Mouse (Mus musculus) macrophage (primary cell): ENCODE results near the gene Trim44. TPM values are rescaled to one million over a fixed set of nuclear protein-coding genes. Genes with fewer than 3 reads are reported as not detected.

Source experiments
- H3K27ac ChIP-seq: fragments of 350-480 bp; formaldehyde crosslinking; 2 replicates; pipeline ENCODE4 v1.9.0; 2021
- H3K36me3 ChIP-seq: fragments of 350-480 bp; formaldehyde crosslinking; 2 replicates; pipeline ENCODE4 v1.9.0; 2021; ENCODE audit errors: inconsistent target
- H3K4me3 ChIP-seq: fragments of 350-480 bp; formaldehyde crosslinking; 2 replicates; pipeline ENCODE4 v1.9.0; 2021; ENCODE audit errors: inconsistent target
- H3K79me2 ChIP-seq: fragments of 350-480 bp; formaldehyde crosslinking; 2 replicates; pipeline ENCODE4 v1.9.0; 2021; ENCODE audit errors: inconsistent target
- WGBS: methylation state at CpG from one replicate; pipeline ENCODE4 v1.1.7; 2026; ENCODE audit warnings: inconsistent platforms; ENCODE audit not compliant: missing documents; 5-methylcytosine and 5-hydroxymethylcytosine counted together
- polyA plus RNA-seq: library from polyadenylated mRNA; stranded (reverse); fragments of 250-400 nt; gene quantifications from 3 replicates; pipeline ENCODE4 v1.2.4, GENCODE M21; 2018; ENCODE audit warnings: inconsistent platforms

Trim44 gene
- polyA plus RNA-seq, 1 experiment from 2014 or later, result 40.5 TPM

GRCm38 (mm10) chr2:102362896-102363530 lies 44.6 kb downstream of the Trim44 start:
- 0% methylated on average over 1 of the region's 1 CpGs for WGBS
- Histone ChIP-seq H3K27ac (no peak overlapping the region), H3K4me3 (no peak overlapping the region), H3K36me3 (no peaks in the 10 kb centered on the region), H3K79me2 (peaks cover 4% of the 10 kb centered on the region; the same call in 1 of the 2 replicates)

- Histone ChIP-seq H3K4me3 (no peak overlapping the region), H3K27ac (no peak overlapping the region), H3K79me2 (peaks cover 4% of the 10 kb centered on the region; the same call in 1 of the 2 replicates), H3K36me3 (no peaks in the 10 kb centered on the region)
- WGBS, result 91% methylated on average over 2 of the region's 2 CpGs
Measured at GRCm38 (mm10) chr2:102362266-102362665, 45.4 kb downstream of the Trim44 start.

- no peak overlapping the region for H3K27ac ChIP-seq
- no peak overlapping the region for H3K4me3 ChIP-seq
- WGBS, result 96% methylated on average over 6 of the region's 7 CpGs
- H3K36me3 ChIP-seq, result no peaks in the 10 kb centered on the region
- peaks cover 4% of the 10 kb centered on the region; the same call in 1 of the 2 replicates for H3K79me2 ChIP-seq
Measured at GRCm38 (mm10) chr2:102356879-102357695, 50.5 kb downstream of the Trim44 start.

GRCm38 (mm10) chr2:102354076-102354475 lies 53.6 kb downstream of the Trim44 start:
- no peaks in the 10 kb centered on the region for H3K36me3 ChIP-seq
- no peaks in the 10 kb centered on the region for H3K79me2 ChIP-seq
- H3K4me3 ChIP-seq, result no peak overlapping the region
- no peak overlapping the region for H3K27ac ChIP-seq
- WGBS, result 100% methylated on average over 1 of the region's 1 CpGs

- H3K4me3 ChIP-seq, result no peak overlapping the region
- H3K27ac ChIP-seq, result no peak overlapping the region
- WGBS, result 95% methylated on average over 2 of the region's 2 CpGs
- H3K79me2 ChIP-seq, result no peaks in the 10 kb centered on the region
- no peaks in the 10 kb centered on the region for H3K36me3 ChIP-seq
Measured at GRCm38 (mm10) chr2:102341429-102341828, 66.2 kb downstream of the Trim44 start.

GRCm38 (mm10) chr2:102336816-102337215 lies 70.8 kb downstream of the Trim44 start:
- H3K4me3 ChIP-seq, result no peak overlapping the region
- H3K36me3 ChIP-seq, result no peaks in the 10 kb centered on the region
- WGBS, result 100% methylated on average over 1 of the region's 1 CpGs
- H3K79me2 ChIP-seq, result no peaks in the 10 kb centered on the region
- no peak overlapping the region for H3K27ac ChIP-seq

GRCm38 (mm10) chr2:102331932-102332331 lies 75.7 kb downstream of the Trim44 start:
- Histone ChIP-seq H3K27ac (no peak overlapping the region), H3K36me3 (no peaks in the 10 kb centered on the region), H3K4me3 (no peak overlapping the region), H3K79me2 (no peaks in the 10 kb centered on the region)
- 97% methylated on average over 2 of the region's 2 CpGs for WGBS

GRCm38 (mm10) chr2:102331092-102331491 lies 76.5 kb downstream of the Trim44 start:
- Histone ChIP-seq H3K36me3 (no peaks in the 10 kb centered on the region), H3K4me3 (no peak overlapping the region), H3K79me2 (no peaks in the 10 kb centered on the region), H3K27ac (no peak overlapping the region)
- WGBS, result 91% methylated on average over 3 of the region's 3 CpGs

- 96% methylated on average over 2 of the region's 2 CpGs for WGBS
- Histone ChIP-seq H3K4me3 (no peak overlapping the region), H3K27ac (no peak overlapping the region), H3K36me3 (no peaks in the 10 kb centered on the region), H3K79me2 (no peaks in the 10 kb centered on the region)
Measured at GRCm38 (mm10) chr2:102325921-102326320, 81.7 kb downstream of the Trim44 start.

- no peaks in the 10 kb centered on the region for H3K36me3 ChIP-seq
- no peaks in the 10 kb centered on the region for H3K79me2 ChIP-seq
- H3K27ac ChIP-seq, result no peak overlapping the region
- no peak overlapping the region for H3K4me3 ChIP-seq
Measured at GRCm38 (mm10) chr2:102324336-102324735, 83.3 kb downstream of the Trim44 start.

GRCm38 (mm10) chr2:102316540-102316939 lies 91.1 kb downstream of the Trim44 start:
- Histone ChIP-seq H3K36me3 (no peaks in the 10 kb centered on the region), H3K4me3 (no peak overlapping the region), H3K27ac (no peak overlapping the region), H3K79me2 (no peaks in the 10 kb centered on the region)
- 93% methylated on average over 3 of the region's 3 CpGs for WGBS

- no peak overlapping the region for H3K4me3 ChIP-seq
- 83% methylated on average over 4 of the region's 4 CpGs for WGBS
- no peaks in the 10 kb centered on the region for H3K79me2 ChIP-seq
- H3K36me3 ChIP-seq, result no peaks in the 10 kb centered on the region
- no peak overlapping the region for H3K27ac ChIP-seq
Measured at GRCm38 (mm10) chr2:102315153-102315552, 92.5 kb downstream of the Trim44 start.

GRCm38 (mm10) chr2:102314610-102315009 lies 93.0 kb downstream of the Trim44 start:
- 59% methylated on average over 1 of the region's 1 CpGs for WGBS
- Histone ChIP-seq H3K36me3 (no peaks in the 10 kb centered on the region), H3K79me2 (no peaks in the 10 kb centered on the region), H3K27ac (no peak overlapping the region), H3K4me3 (no peak overlapping the region)

GRCm38 (mm10) chr2:102314068-102314467 lies 93.6 kb downstream of the Trim44 start:
- Histone ChIP-seq H3K36me3 (no peaks in the 10 kb centered on the region), H3K4me3 (no peak overlapping the region), H3K27ac (no peak overlapping the region), H3K79me2 (no peaks in the 10 kb centered on the region)
- WGBS, result 94% methylated on average over 2 of the region's 2 CpGs

- H3K79me2 ChIP-seq, result no peaks in the 10 kb centered on the region
- H3K4me3 ChIP-seq, result no peak overlapping the region
- WGBS, result 100% methylated on average over 1 of the region's 1 CpGs
- H3K27ac ChIP-seq, result no peak overlapping the region
- no peaks in the 10 kb centered on the region for H3K36me3 ChIP-seq
Measured at GRCm38 (mm10) chr2:102312903-102313302, 94.7 kb downstream of the Trim44 start.
